Comparison of ENCODE assay signal across 24 mouse cellular contexts in the genomic region with DNA sequence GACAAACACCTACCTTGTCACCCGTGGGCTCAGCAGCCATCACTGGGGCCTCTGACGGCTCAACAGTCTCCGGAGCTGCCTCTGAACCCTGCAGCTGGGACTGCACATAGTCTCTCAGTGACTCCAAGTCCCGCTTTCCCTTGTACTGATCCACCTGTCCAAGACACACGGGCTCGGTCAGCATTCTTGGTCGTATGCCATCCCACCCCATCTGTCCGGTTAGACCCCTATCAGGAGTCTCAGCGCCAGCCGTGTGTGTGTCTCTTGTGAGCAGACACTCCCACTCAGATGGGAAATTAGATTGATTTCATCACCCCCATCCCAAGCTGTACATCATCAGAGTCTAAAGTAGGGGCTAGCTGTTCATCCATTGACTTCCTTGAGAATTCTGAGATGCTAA.
"Had no signal": no experiment of that assay in that cellular context is flagged by ENCODE, and none has a peak within 500 bp of the region (broad histone marks: within the 10 kb centered on the region; RNA-seq: fewer than 3 reads in every experiment).

No protein-coding gene starts in this region.

- ATAC-seq: liver, embryonic 12.5 days; liver, postnatal 0 days; lung, postnatal 0 days; midbrain, embryonic 13.5 days; midbrain, embryonic 15.5 days; midbrain, embryonic 16.5 days had no signal

- H3K9me3 ChIP-seq: limb, embryonic 10.5 days; limb, embryonic 12.5 days; limb, embryonic 13.5 days; limb, embryonic 15.5 days; liver, embryonic 12.5 days; liver, embryonic 13.5 days; liver, embryonic 15.5 days; lung, embryonic 15.5 days; megakaryocyte, embryonic 14.5 days; midbrain, embryonic 10.5 days; midbrain, embryonic 12.5 days; midbrain, embryonic 13.5 days; midbrain, embryonic 15.5 days; neural tube, embryonic 12.5 days had no signal

- DNase-seq: liver, embryonic 13.5 days; lung, adult 2 months had no signal

- H3K4me3 ChIP-seq: limb, embryonic 10.5 days; limb, embryonic 12.5 days; limb, embryonic 13.5 days; limb, embryonic 15.5 days; liver, embryonic 12.5 days; liver, embryonic 13.5 days; liver, embryonic 15.5 days; lung, embryonic 15.5 days; megakaryocyte, embryonic 14.5 days; midbrain, embryonic 10.5 days; midbrain, embryonic 12.5 days; midbrain, embryonic 13.5 days; midbrain, embryonic 15.5 days; myocyte; neural tube, embryonic 12.5 days had no signal

- H3K9ac ChIP-seq: limb, embryonic 12.5 days; limb, embryonic 13.5 days; limb, embryonic 15.5 days; liver, embryonic 12.5 days; liver, embryonic 13.5 days; liver, embryonic 14.5 days; liver, embryonic 15.5 days; liver, postnatal 0 days; lung, embryonic 14.5 days; lung, embryonic 15.5 days; midbrain, embryonic 12.5 days; midbrain, embryonic 13.5 days; midbrain, embryonic 15.5 days; neural tube, embryonic 12.5 days had no signal

- H3K4me2 ChIP-seq: limb, embryonic 12.5 days; limb, embryonic 13.5 days; limb, embryonic 15.5 days; liver, embryonic 11.5 days; liver, embryonic 12.5 days; liver, embryonic 13.5 days; liver, embryonic 15.5 days; lung, embryonic 14.5 days; lung, embryonic 15.5 days; midbrain, embryonic 11.5 days; midbrain, embryonic 12.5 days; midbrain, embryonic 13.5 days; midbrain, embryonic 15.5 days; neural tube, embryonic 12.5 days had no signal

- H3K27ac ChIP-seq: limb, embryonic 10.5 days; limb, embryonic 12.5 days; limb, embryonic 13.5 days; limb, embryonic 15.5 days; liver, embryonic 12.5 days; liver, embryonic 13.5 days; liver, embryonic 14.5 days; liver, embryonic 15.5 days; lung, embryonic 15.5 days; macrophage; midbrain, embryonic 10.5 days; midbrain, embryonic 12.5 days; midbrain, embryonic 13.5 days; midbrain, embryonic 15.5 days; neural tube, embryonic 12.5 days had no signal

- H3K4me1 ChIP-seq: limb, embryonic 10.5 days; limb, embryonic 12.5 days; limb, embryonic 13.5 days; liver, embryonic 13.5 days; lung, embryonic 15.5 days; midbrain, embryonic 12.5 days; midbrain, embryonic 15.5 days; neural tube, embryonic 12.5 days had no signal

- H3K27me3 ChIP-seq: limb, embryonic 12.5 days; limb, embryonic 13.5 days; limb, embryonic 15.5 days; liver, embryonic 12.5 days; liver, embryonic 13.5 days; liver, embryonic 15.5 days; lung, embryonic 15.5 days; megakaryocyte, embryonic 14.5 days; midbrain, embryonic 12.5 days; midbrain, embryonic 13.5 days; midbrain, embryonic 15.5 days; neural tube, embryonic 12.5 days had no signal
